Mouse (Mus musculus) MEL (cell line): Measurements from ENCODE around the gene Olfr1161. TPM values are rescaled to one million over a fixed set of nuclear protein-coding genes. Genes with fewer than 3 reads are reported as not detected.

Source experiments
- DNase-seq: peaks from one replicate; pipeline ENCODE4 v3.0.0; 2011; ENCODE audit warnings: low read depth, low spot score
- H3K27ac ChIP-seq: 2 replicates; pipeline ENCODE4 v1.5.1; 2012; ENCODE audit warnings: low read depth, mild to moderate bottlenecking, control low read depth, low read length, moderate library complexity; ENCODE audit not compliant: control insufficient read depth
- H3K27me3 ChIP-seq, 2 experiments: fragments of 150-350 bp in 1 of 2; sonication (generic) in 1 of 2; 2 replicates each; pipeline ENCODE4 v1.6.1; 2012; ENCODE audit warnings: low read length in 2 of 2, mild to moderate bottlenecking in 2 of 2, improper control_type of control experiment in 1 of 2, moderate library complexity in 1 of 2; ENCODE audit not compliant: insufficient read depth in 2 of 2, control insufficient read depth in 1 of 2
- H3K36me3 ChIP-seq, 2 experiments: 2 replicates each; pipeline ENCODE4 v1.6.1; 2012 to 2014; ENCODE audit warnings: low read length in 2 of 2, improper control_type of control experiment in 1 of 2, inconsistent platforms in 1 of 2, mild to moderate bottlenecking in 1 of 2; ENCODE audit not compliant: insufficient read depth in 2 of 2, control insufficient read depth in 1 of 2
- H3K4me1 ChIP-seq, 2 experiments: fragments of 150-350 bp in 1 of 2; sonication (generic) in 1 of 2; 2 replicates each; pipeline ENCODE4 v1.6.1; 2012; ENCODE audit warnings: low read length in 2 of 2, improper control_type of control experiment in 1 of 2, mild to moderate bottlenecking in 1 of 2; ENCODE audit not compliant: insufficient read depth in 2 of 2, control insufficient read depth in 1 of 2
- H3K4me3 ChIP-seq, 2 experiments: fragments of 150-350 bp in 1 of 2; sonication (generic) in 1 of 2; 2 replicates each; pipeline ENCODE4 v1.5.1; 2012; ENCODE audit warnings: low read depth in 2 of 2, low read length in 2 of 2, mild to moderate bottlenecking in 2 of 2, moderate library complexity in 2 of 2, control low read depth in 1 of 2, improper control_type of control experiment in 1 of 2; ENCODE audit not compliant: control insufficient read depth in 1 of 2, insufficient read depth in 1 of 2
- H3K79me2 ChIP-seq: 2 replicates; pipeline ENCODE4 v1.6.1; 2012; ENCODE audit warnings: mild to moderate bottlenecking, low read length, moderate library complexity; ENCODE audit not compliant: control insufficient read depth, poor library complexity, insufficient read depth
- H3K9ac ChIP-seq: 2 replicates; pipeline ENCODE4 v1.6.1; 2012; ENCODE audit warnings: low read depth, mild to moderate bottlenecking, control low read depth, low read length, moderate library complexity; ENCODE audit not compliant: control insufficient read depth, poor library complexity, severe bottlenecking
- H3K9me3 ChIP-seq: fragments of 150-350 bp; sonication (generic); replicated peaks from 2 replicates; pipeline ENCODE4 v1.6.1; 2012; ENCODE audit warnings: mild to moderate bottlenecking, low read length, improper control_type of control experiment, moderate library complexity; ENCODE audit not compliant: insufficient read depth
- E2F4 ChIP-seq: IDR thresholded peaks from 2 replicates; pipeline ENCODE4 v1.6.1; 2011; ENCODE audit warnings: low read depth, low read length, improper control_type of control experiment, borderline replicate concordance
- ELF1 ChIP-seq: IDR thresholded peaks from 2 replicates; pipeline ENCODE4 v1.6.1; 2014; ENCODE audit warnings: low read depth, mild to moderate bottlenecking, inconsistent platforms, low read length, improper control_type of control experiment, moderate library complexity
- EP300 ChIP-seq, 2 experiments: IDR thresholded peaks; 2 replicates each; pipeline ENCODE4 v1.6.1; 2011; ENCODE audit warnings: improper control_type of control experiment in 2 of 2, low read length in 2 of 2, low read depth in 1 of 2, mild to moderate bottlenecking in 1 of 2
- ETS1 ChIP-seq: IDR thresholded peaks from 2 replicates; pipeline ENCODE4 v1.6.1; 2012; ENCODE audit warnings: low read depth, mild to moderate bottlenecking, inconsistent platforms, low read length, improper control_type of control experiment, moderate library complexity
- GABPA ChIP-seq: IDR thresholded peaks from 2 replicates; pipeline ENCODE4 v1.6.1; 2012; ENCODE audit warnings: low read depth, mild to moderate bottlenecking, inconsistent platforms, low read length, improper control_type of control experiment, moderate library complexity
- JUND ChIP-seq: IDR thresholded peaks from 2 replicates; pipeline ENCODE4 v1.6.1; 2011; ENCODE audit warnings: low read depth, mild to moderate bottlenecking, improper control_type of control experiment, low read length
- KAT2A ChIP-seq: conservative IDR thresholded peaks from 2 replicates; pipeline ENCODE4 v1.6.1; 2012; ENCODE audit warnings: low read depth, low read length, improper control_type of control experiment, inconsistent platforms
- MAFK ChIP-seq: IDR thresholded peaks from 2 replicates; pipeline ENCODE4 v1.6.1; 2011; ENCODE audit warnings: low read depth, mild to moderate bottlenecking, low read length, improper control_type of control experiment, borderline replicate concordance
- MAZ ChIP-seq: IDR thresholded peaks from 2 replicates; pipeline ENCODE4 v1.6.1; 2012; ENCODE audit warnings: low read depth, mild to moderate bottlenecking, inconsistent platforms, low read length, improper control_type of control experiment
- MXI1 ChIP-seq: IDR thresholded peaks from 2 replicates; pipeline ENCODE4 v1.6.1; 2011; ENCODE audit warnings: mild to moderate bottlenecking, low read depth, low read length, improper control_type of control experiment
- MYC ChIP-seq: IDR thresholded peaks from 2 replicates; pipeline ENCODE4 v1.6.1; 2011; ENCODE audit warnings: low read depth, mild to moderate bottlenecking, low read length, improper control_type of control experiment, moderate library complexity
- NRF1 ChIP-seq: IDR thresholded peaks from 2 replicates; pipeline ENCODE4 v1.6.1; 2014; ENCODE audit warnings: low read depth, mild to moderate bottlenecking, inconsistent platforms, low read length, improper control_type of control experiment, moderate library complexity; ENCODE audit not compliant: poor library complexity, insufficient read depth, severe bottlenecking
- POLR2A ChIP-seq, 2 experiments: IDR thresholded peaks; 2 replicates each; pipeline ENCODE4 v1.6.1; 2011 to 2012; ENCODE audit warnings: low read length in 2 of 2, mild to moderate bottlenecking in 2 of 2, control low read depth in 1 of 2, improper control_type of control experiment in 1 of 2, low read depth in 1 of 2, moderate library complexity in 1 of 2; ENCODE audit not compliant: control insufficient read depth in 1 of 2, insufficient read depth in 1 of 2, poor library complexity in 1 of 2
- SIN3A ChIP-seq: IDR thresholded peaks from 2 replicates; pipeline ENCODE4 v1.6.1; 2012; ENCODE audit warnings: low read length, improper control_type of control experiment, inconsistent platforms
- SMC3 ChIP-seq: IDR thresholded peaks from 2 replicates; pipeline ENCODE4 v1.6.1; 2011; ENCODE audit warnings: low read depth, low read length, improper control_type of control experiment
- UBTF ChIP-seq: IDR thresholded peaks from 2 replicates; pipeline ENCODE4 v1.6.1; 2012; ENCODE audit warnings: low read depth, mild to moderate bottlenecking, inconsistent platforms, low read length, improper control_type of control experiment, moderate library complexity, borderline replicate concordance; ENCODE audit not compliant: insufficient read depth
- ZMIZ1 ChIP-seq: IDR thresholded peaks from 2 replicates; pipeline ENCODE4 v1.6.1; 2012; ENCODE audit warnings: low read depth, mild to moderate bottlenecking, inconsistent platforms, low read length, improper control_type of control experiment, moderate library complexity
- ZNF384 ChIP-seq: IDR thresholded peaks from 2 replicates; pipeline ENCODE4 v1.6.1; 2012; ENCODE audit warnings: low read depth, mild to moderate bottlenecking, inconsistent platforms, low read length, improper control_type of control experiment
- polyA plus RNA-seq, 2 experiments: library from polyadenylated mRNA; stranded (reverse) in 1 of 2; unstranded in 1 of 2; fragments of >175 nt in 1 of 2; fragments of >200 nt in 1 of 2; gene quantifications; 2 replicates each; pipeline versions ENCODE4 v1.2.1 to v1.2.4; 2012; ENCODE audit warnings: low replicate concordance in 2 of 2, low read depth in 1 of 2; ENCODE audit not compliant: insufficient read length in 2 of 2, insufficient read depth in 1 of 2, missing spikeins in 1 of 2
- total RNA-seq: library from RNA; depleted of rRNA; stranded (reverse); fragments of 300-350 nt; gene quantifications from 2 replicates; pipeline ENCODE4 v1.2.3, GENCODE M21; 2012; rRNA removed

Gene Olfr1161
- total and polyA plus RNA-seq, 3 experiments: not detected

DNA sequence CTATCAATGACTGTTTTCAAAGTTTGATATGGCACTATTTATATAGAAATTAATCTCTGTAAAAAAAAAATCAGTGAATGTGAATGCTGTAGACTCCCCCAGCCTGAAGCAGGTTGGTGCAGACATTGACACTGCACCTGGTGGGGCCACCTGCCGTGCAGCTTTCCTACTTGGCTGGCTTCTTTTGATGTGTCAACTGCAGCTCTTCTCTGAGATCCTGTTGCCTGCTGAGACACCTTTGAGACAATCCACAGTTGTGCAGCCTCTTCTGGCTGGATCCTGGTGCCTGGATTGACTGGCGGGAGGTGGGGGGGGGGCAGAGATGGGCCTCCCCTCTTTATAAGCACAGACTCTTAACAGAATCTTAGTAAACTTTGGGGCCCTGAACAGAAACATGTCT, 41.0 kb downstream of the Olfr1161 start:
- no peaks in the 10 kb centered on the region for H3K36me3 ChIP-seq
- TF ChIP-seq E2F4 (no peak), MAZ (no peak), KAT2A (no peak), ZMIZ1 (no peak), ETS1 (no peak), ZNF384 (no peak), UBTF (no peak), NRF1 (no peak), MXI1 (no peak)
- TF ChIP-seq, all 39 proteins: peak for 0

DNA sequence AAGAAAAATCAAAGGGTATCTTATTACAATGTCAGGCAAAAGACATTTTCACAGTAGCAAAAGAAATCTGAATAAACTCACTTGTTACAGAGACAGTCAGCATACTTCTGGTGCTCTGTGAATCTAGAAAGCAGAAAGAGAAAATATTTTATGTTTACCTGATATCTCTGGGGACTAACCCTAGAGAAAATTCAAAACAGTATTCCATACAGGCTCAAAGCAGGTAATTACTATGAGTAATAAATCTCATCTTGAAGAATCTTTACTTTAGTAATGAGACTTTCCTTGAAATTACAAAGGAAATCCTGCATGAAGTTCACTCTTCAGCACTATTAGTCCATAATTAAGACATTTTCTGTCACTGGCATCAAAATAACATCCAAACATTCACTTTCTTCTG, 49.2 kb downstream of the Olfr1161 start, which contains the start of gene Olfr1163:
Gene Olfr1163 (minus strand): TSS at position 101 of the 400 bp plus-strand sequence.
- no peaks in the 10 kb centered on the region for H3K79me2 ChIP-seq

More for the DNA sequence above, 41.0 kb downstream of the Olfr1161 start:
- no peak for DNase-seq
- H3K79me2 ChIP-seq: no peaks in the 10 kb centered on the region
- H3K27ac ChIP-seq: no peak overlapping the region
- no peaks in the 10 kb centered on the region for H3K4me1 ChIP-seq
- no peak overlapping the region for H3K9ac ChIP-seq
- H3K4me3 ChIP-seq: no peak overlapping the region
- H3K27me3 ChIP-seq: no peaks in the 10 kb centered on the region
- no peaks in the 10 kb centered on the region for H3K9me3 ChIP-seq

More for the DNA sequence above, 49.2 kb downstream of the Olfr1161 start, which contains the start of gene Olfr1163:
- Histone ChIP-seq H3K27me3 (no peaks in the 10 kb centered on the region), H3K4me3 (no peak within 1 kb of the TSS), H3K4me1 (no peaks in the 10 kb centered on the region), H3K36me3 (no peaks in the 10 kb centered on the region), H3K9ac (no peak within 1 kb of the TSS), H3K9me3 (no peaks in the 10 kb centered on the region), H3K27ac (no peak within 1 kb of the TSS)
- TF ChIP-seq ZNF384 (no peak), GABPA (no peak), JUND (no peak), SIN3A (no peak), NRF1 (no peak), MAZ (no peak), MYC (no peak), UBTF (no peak), ETS1 (no peak), MAFK (no peak), POLR2A (IDR thresholded peaks at IDR 0.05; ENCODE audit: control insufficient read depth in 1 of 2, insufficient read depth in 1 of 2, low read depth in 1 of 2, low read length in 2 of 2, poor library complexity in 1 of 2) (no peak), SMC3 (no peak), EP300 (IDR thresholded peaks at IDR 0.05; ENCODE audit: low read depth in 1 of 2, low read length in 2 of 2) (no peak), ELF1 (no peak)
- DNase-seq: no peak

Other genes starting within 250 kb of the Olfr1161 start
- gene Olfr152, start 243.3 kb upstream of the Olfr1161 start, total RNA-seq: not detected in 2 replicates
- gene Olfr152, start 243.3 kb upstream of the Olfr1161 start, polyA plus RNA-seq: not detected
- not detected in 2 replicates for gene Olfr1143, start 222.2 kb upstream of the Olfr1161 start, total RNA-seq
- gene Olfr1143, start 222.2 kb upstream of the Olfr1161 start, polyA plus RNA-seq: not detected
- not detected in 2 replicates for gene Olfr1145, start 213.0 kb upstream of the Olfr1161 start, total RNA-seq
- not detected for gene Olfr1145, start 213.0 kb upstream of the Olfr1161 start, polyA plus RNA-seq
- gene Olfr1148, start 192.2 kb upstream of the Olfr1161 start, total RNA-seq: not detected in 2 replicates
- gene Olfr1148, start 192.2 kb upstream of the Olfr1161 start, polyA plus RNA-seq: not detected
- gene Olfr1150-ps1, start 178.8 kb upstream of the Olfr1161 start, total RNA-seq: not detected in 2 replicates
- not detected for gene Olfr1150-ps1, start 178.8 kb upstream of the Olfr1161 start, polyA plus RNA-seq
- gene Olfr1151, start 166.9 kb upstream of the Olfr1161 start, total RNA-seq: not detected in 2 replicates
- gene Olfr1151, start 166.9 kb upstream of the Olfr1161 start, polyA plus RNA-seq: not detected
- not detected in 2 replicates for gene Olfr1152, start 156.3 kb upstream of the Olfr1161 start, total RNA-seq
- under 1 TPM in 1 of 2 experiments, not detected in 1; 0.01 TPM for gene Olfr1152, start 156.3 kb upstream of the Olfr1161 start, polyA plus RNA-seq
- gene Olfr1153, start 127.8 kb upstream of the Olfr1161 start, total RNA-seq: not detected in 2 replicates
- not detected for gene Olfr1153, start 127.8 kb upstream of the Olfr1161 start, polyA plus RNA-seq
- gene Olfr1154, start 117.6 kb upstream of the Olfr1161 start, total RNA-seq: not detected in 2 replicates
- gene Olfr1154, start 117.6 kb upstream of the Olfr1161 start, polyA plus RNA-seq: not detected
- not detected in 2 replicates for gene Olfr1155, start 77.6 kb upstream of the Olfr1161 start, total RNA-seq
- not detected for gene Olfr1155, start 77.6 kb upstream of the Olfr1161 start, polyA plus RNA-seq
- not detected in 2 replicates for gene Olfr1156, start 69.7 kb upstream of the Olfr1161 start, total RNA-seq
- under 1 TPM in 1 of 2 experiments, not detected in 1; 0.03 TPM for gene Olfr1156, start 69.7 kb upstream of the Olfr1161 start, polyA plus RNA-seq
- not detected in 2 replicates for gene Olfr1157, start 54.5 kb upstream of the Olfr1161 start, total RNA-seq
- not detected for gene Olfr1157, start 54.5 kb upstream of the Olfr1161 start, polyA plus RNA-seq
- gene Olfr74, start 48.1 kb upstream of the Olfr1161 start, total RNA-seq: not detected in 2 replicates
- not detected for gene Olfr74, start 48.1 kb upstream of the Olfr1161 start, polyA plus RNA-seq
- gene Olfr1158, start 32.7 kb upstream of the Olfr1161 start, total RNA-seq: not detected in 2 replicates
- not detected for gene Olfr1158, start 32.7 kb upstream of the Olfr1161 start, polyA plus RNA-seq
- gene Olfr1160, start 14.5 kb upstream of the Olfr1161 start, total RNA-seq: not detected in 2 replicates
- gene Olfr1160, start 14.5 kb upstream of the Olfr1161 start, polyA plus RNA-seq: not detected
- gene Olfr73, start 14.9 kb downstream of the Olfr1161 start, total RNA-seq: not detected in 2 replicates
- not detected for gene Olfr73, start 14.9 kb downstream of the Olfr1161 start, polyA plus RNA-seq
- not detected in 2 replicates for gene Olfr1162, start 28.4 kb downstream of the Olfr1161 start, total RNA-seq
- gene Olfr1162, start 28.4 kb downstream of the Olfr1161 start, polyA plus RNA-seq: not detected
- gene Olfr1163, start 49.1 kb downstream of the Olfr1161 start, total RNA-seq: not detected in 2 replicates
- gene Olfr1163, start 49.1 kb downstream of the Olfr1161 start, polyA plus RNA-seq: not detected
- not detected in 2 replicates for gene Olfr1164, start 71.2 kb downstream of the Olfr1161 start, total RNA-seq
- gene Olfr1164, start 71.2 kb downstream of the Olfr1161 start, polyA plus RNA-seq: not detected
- gene Olfr1166, start 105.5 kb downstream of the Olfr1161 start, total RNA-seq: not detected in 2 replicates
- gene Olfr1166, start 105.5 kb downstream of the Olfr1161 start, polyA plus RNA-seq: not detected
- not detected in 2 replicates for gene Olfr1167, start 132.4 kb downstream of the Olfr1161 start, total RNA-seq
- gene Olfr1167, start 132.4 kb downstream of the Olfr1161 start, polyA plus RNA-seq: under 1 TPM in 1 of 2 experiments, not detected in 1; 0.26 TPM
- not detected in 2 replicates for gene Olfr1168, start 159.1 kb downstream of the Olfr1161 start, total RNA-seq
- gene Olfr1168, start 159.1 kb downstream of the Olfr1161 start, polyA plus RNA-seq: not detected
- gene Olfr1170, start 205.6 kb downstream of the Olfr1161 start, total RNA-seq: not detected in 2 replicates
- not detected for gene Olfr1170, start 205.6 kb downstream of the Olfr1161 start, polyA plus RNA-seq